Mouse (Mus musculus) cortical plate, adult 2 months (tissue): ENCODE measurements around the gene Sema5b.

Source experiments
- CTCF ChIP-seq: fragments of 200-500 bp; IDR thresholded peaks from 2 replicates; pipeline ENCODE4 v1.5.1; 2011; ENCODE audit warnings: mild to moderate bottlenecking, control low read depth, low read length; ENCODE audit not compliant: insufficient read depth; ENCODE audit errors: extremely low read depth
- POLR2A ChIP-seq: fragments of 200-500 bp; IDR thresholded peaks from 2 replicates; pipeline ENCODE4 v1.6.1; 2011; ENCODE audit warnings: mild to moderate bottlenecking, low read length, control low read depth; ENCODE audit not compliant: insufficient read depth; ENCODE audit errors: extremely low read depth

- no peak for TF ChIP-seq POLR2A
- no peak for TF ChIP-seq CTCF
Measured at GRCm38 (mm10) chr16:35694250-35694846, 153.4 kb downstream of the Sema5b start.
